Mouse (Mus musculus): ENCODE results near the gene Cbfa2t3.

Cbfa2t3 gene

DNA sequence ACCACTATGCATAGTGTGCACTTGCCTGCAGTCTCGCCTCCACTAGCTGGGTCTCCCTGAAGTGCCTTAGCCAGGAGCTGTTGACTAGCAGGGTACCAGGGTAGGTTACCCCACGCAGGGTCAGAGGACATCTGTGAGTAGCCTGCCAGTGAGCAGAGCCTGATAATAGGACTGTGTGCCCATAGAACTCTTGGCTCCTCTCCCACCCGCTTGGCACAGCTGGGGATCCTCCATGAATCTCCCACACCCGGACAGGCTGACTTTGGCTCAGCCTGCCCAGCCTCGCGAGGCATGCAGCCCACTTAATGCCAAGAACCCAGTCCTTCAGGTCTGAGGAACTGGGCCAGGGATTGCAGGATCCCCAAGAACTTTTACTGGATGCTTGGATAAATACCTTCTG lies 7.9 kb downstream of the Cbfa2t3 start:
- DNase-seq (ENCODE audit: low spot score): no peak

DNA sequence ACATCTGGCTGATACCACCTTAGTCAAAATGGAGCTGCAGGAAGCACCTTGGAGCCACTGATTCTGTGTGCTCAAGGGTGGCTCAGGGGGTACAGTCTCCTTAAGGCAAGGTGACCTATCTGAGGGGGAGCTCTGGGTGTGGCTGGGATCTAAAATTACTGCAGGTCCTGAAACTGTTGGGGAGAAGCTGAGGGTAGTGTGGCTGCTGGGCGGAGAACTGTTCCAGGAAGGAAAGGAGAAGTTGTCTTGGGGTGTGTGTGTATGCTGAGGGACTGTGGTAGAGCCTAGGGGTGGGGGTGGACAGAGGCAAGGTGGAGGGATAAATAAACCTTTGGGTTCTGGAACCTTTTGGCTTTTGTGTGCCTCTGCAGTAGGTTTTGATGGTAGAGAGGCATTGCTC lies 9.6 kb downstream of the Cbfa2t3 start:
- DNase-seq (ENCODE audit: low spot score): no peak

- DNase-seq (ENCODE audit: low spot score): no peak
Observed at GRCm38 (mm10) chr8:122686879-122687278, 12.0 kb downstream of the Cbfa2t3 start.

GRCm38 (mm10) chr8:122685097-122685861 lies 13.6 kb downstream of the Cbfa2t3 start:
- DNase-seq (ENCODE audit: low spot score): no peak

GRCm38 (mm10) chr8:122682820-122683219 lies 16.1 kb downstream of the Cbfa2t3 start:
- no peak for DNase-seq (ENCODE audit: low spot score)

GRCm38 (mm10) chr8:122680171-122680570 lies 18.7 kb downstream of the Cbfa2t3 start:
- no peak for DNase-seq (ENCODE audit: low spot score)

- DNase-seq (ENCODE audit: low spot score): no peak
Observed at GRCm38 (mm10) chr8:122679325-122679920, 19.5 kb downstream of the Cbfa2t3 start.

- no peak for DNase-seq (ENCODE audit: low spot score)
Observed at GRCm38 (mm10) chr8:122678896-122679210, 20.1 kb downstream of the Cbfa2t3 start.

DNA sequence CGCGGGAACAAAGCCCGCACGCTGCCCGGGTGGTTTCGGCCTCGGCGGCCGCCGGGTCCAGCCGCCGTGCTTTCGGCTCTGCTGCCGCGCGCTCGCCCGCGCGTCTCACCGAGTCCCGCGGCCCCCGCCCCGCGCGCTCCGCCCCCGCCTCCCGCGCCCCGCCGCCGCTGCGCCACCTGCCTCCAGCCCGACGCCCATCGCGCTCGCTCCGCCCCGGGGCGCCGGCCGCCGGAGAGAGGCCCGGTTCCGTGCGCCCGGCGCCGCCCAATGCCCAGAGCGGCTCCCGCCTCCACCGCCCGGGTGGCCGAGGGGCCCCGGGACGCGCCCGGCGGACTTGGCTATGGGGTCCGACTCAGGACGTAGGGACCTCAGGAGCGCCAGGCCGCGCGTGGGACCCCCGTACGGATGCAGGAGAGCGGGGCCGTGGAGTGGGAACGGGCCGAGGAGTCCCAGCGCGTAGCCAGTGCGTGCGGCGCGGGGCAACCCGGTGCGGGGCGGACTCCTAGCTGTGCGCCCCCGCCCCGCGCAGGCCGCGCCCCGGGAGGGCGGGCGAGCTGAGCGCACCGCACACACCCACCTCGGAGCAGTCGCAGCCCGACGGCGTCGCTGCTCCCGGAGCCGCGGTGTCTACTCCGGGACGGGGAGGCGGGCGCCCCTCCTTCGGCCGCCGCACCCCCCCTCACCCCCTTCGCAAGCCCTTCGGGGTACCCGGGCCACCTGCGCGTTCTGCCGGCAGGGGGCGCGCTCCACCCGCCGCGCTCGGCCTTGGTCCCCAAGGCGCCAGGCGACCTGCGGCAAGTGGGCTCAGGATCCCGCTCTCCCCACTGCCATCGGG lies 20.6 kb downstream of the Cbfa2t3 start:
- peak; percentile 71 for DNase-seq (ENCODE audit: low spot score)

DNA sequence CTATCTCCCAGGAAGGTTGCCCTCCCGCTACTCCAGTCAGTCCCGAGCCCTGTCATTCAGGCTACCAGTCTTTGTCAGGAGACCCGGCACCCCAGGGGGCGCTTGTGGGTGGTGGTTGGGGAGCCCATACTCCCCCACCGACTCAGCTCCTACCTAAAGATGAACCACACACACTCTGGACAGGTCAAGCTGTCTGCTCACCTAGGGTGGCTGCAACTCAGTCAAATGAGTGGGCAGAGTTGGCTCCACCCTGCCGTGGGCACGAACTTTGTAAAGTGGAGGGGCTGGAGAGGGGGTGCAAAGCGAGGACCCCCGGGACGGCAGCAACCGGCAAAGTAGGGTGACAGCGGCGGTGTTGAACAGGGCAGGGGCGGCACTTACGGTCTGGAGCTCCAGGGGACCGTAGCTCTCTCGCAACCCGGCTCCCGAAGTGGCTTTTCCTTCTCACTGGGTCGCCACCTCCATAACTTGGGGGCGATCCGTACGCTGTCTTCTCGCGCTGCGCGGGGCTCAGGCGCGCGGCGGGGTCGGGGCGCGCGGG lies 21.4 kb downstream of the Cbfa2t3 start:
- DNase-seq (ENCODE audit: low spot score): no peak

- no peak for DNase-seq (ENCODE audit: low spot score)
Observed at GRCm38 (mm10) chr8:122676621-122677480, 22.1 kb downstream of the Cbfa2t3 start.

DNA sequence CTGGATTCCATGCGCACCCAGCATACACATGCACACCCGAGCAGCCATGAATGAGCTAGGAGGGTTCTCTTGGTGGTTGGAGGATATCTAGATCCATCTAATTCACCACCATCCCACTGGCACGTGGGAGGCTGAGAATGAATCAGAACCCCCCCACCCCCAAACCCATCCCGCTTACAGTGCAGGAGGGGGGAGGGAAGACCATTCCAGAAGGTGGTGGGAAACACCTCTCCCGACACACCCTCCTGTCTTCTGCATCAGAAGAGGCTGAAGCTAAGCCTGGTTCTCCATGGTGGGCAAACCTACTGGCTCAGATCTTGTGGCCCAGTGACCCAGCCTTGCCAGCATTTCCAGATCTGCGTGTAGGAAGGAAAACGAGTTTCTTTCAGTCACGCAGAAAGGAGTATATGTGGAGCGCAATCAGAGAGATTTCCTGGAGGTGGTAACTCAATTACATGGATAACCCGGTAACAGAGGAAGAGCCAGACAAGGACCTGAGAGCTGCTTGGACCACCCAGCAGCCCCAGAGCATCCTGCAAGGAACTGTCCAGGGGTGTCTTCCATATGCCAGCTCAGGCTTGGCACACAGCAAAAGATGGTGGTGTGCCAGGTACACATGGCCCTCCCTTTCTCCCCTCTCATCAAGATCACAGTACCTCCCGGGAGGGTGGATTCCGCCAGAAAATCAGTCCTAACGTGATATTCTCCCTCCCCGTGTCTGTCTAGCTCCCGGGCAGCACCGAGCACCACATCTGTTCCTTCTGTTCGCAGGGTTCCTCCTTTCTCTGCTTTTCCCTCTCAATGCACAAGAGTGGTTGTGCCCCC lies 23.1 kb downstream of the Cbfa2t3 start:
- no peak for DNase-seq (ENCODE audit: low spot score)

DNA sequence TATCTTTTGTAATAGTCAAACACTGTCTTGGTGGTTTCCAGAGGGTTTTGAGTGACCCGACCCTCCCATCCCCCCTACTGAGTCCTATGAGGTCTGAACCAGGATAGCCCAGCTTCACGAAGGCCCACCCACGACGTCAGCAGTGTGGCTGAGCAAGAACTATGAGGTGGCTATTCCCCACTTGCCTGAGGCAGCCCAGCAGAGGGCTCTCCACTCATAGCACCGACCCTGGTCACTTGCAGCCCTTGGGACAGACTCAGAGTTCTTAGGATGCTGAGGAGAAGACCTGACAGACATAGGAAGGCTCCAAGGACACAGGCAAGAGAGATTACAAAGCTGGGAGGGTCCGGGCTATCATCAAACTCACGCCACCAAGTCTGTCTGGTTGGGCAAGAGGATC lies 23.9 kb downstream of the Cbfa2t3 start:
- DNase-seq (ENCODE audit: low spot score): no peak

DNA sequence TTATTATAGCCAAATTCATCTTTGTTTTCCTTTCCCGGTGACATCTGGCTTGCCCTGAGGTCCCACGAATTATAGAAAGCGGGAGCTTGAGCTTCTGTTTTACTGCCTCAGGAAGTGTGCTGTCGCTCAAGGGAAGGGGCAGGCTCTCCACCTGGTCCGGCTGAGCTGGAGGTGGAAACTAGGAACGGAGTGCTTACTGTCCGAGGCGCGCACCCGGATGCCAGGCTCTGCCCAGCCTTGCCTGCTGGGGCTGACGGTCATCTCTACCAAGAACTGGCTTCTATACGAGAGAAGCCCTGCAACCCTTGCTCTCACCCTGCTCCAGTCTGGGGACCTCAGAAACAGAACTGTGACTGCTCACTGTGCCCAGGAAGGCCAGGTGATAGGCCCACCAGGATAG lies 24.9 kb downstream of the Cbfa2t3 start:
- no peak for DNase-seq (ENCODE audit: low spot score)

GRCm38 (mm10) chr8:122671894-122672293 lies 27.0 kb downstream of the Cbfa2t3 start:
- no peak for DNase-seq (ENCODE audit: low spot score)

GRCm38 (mm10) chr8:122670718-122671117 lies 28.2 kb downstream of the Cbfa2t3 start:
- DNase-seq (ENCODE audit: low spot score): no peak

GRCm38 (mm10) chr8:122670001-122670400 lies 28.9 kb downstream of the Cbfa2t3 start:
- DNase-seq (ENCODE audit: low spot score): no peak

DNA sequence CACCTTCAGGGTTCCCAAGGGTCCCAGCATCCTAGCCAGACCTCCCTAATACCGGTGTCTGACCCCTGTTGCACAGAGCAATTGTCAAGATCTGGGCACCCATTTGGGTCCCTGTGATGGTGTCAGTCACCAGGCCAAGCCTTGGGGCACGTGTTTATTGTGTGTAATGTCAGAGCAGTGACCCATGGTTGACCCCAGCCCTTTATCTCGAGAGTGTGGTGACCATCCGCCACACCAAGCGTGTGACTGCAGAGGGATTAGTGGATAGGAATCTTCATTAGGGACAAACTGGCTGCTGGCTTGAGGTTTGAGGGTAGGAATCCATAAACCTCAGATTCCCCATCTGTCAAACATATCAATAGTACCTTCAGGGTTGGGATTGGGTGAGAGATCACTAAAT lies 29.5 kb downstream of the Cbfa2t3 start:
- DNase-seq (ENCODE audit: low spot score): no peak

- no peak for DNase-seq (ENCODE audit: low spot score)
Observed at GRCm38 (mm10) chr8:122667854-122668253, 31.1 kb downstream of the Cbfa2t3 start.

GRCm38 (mm10) chr8:122666827-122667226 lies 32.1 kb downstream of the Cbfa2t3 start:
- no peak for DNase-seq (ENCODE audit: low spot score)

DNA sequence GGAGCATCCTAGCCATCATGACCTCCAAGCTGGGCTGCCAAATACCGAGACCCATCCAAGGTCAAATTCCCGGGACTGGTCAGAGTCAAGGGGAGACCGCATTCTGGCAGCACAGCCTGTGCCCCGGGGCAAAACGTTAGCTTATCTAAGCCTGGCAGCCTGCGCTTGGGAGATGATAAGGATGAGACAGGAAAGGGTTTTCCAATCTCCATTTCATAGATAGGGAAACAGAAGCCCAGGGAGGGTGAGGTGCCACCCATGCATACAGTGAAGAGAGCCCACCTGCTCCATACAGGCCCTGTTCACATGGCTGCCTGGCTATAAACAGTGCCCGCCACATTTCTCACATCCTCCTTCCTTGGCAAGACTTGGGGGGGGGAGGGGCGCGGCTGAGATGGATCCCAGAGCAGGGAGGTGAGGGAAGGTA lies 32.6 kb downstream of the Cbfa2t3 start:
- no peak for DNase-seq (ENCODE audit: low spot score)
